Mouse (Mus musculus) cerebellum, postnatal 4 days (tissue): Measurements from ENCODE around the gene Rassf4.
"Not testable (repeated sequence)": the region's sequence is repeated elsewhere in the genome, so short reads cannot be mapped to it uniquely, and the experiment has no call there.

ENCODE experiments used
- DNase-seq, 2 experiments: peaks; one replicate each; pipeline ENCODE4 v3.0.0; 2022; ENCODE audit warnings: low spot score in 2 of 2, mixed read lengths in 1 of 2

The Rassf4 gene

GRCm38 (mm10) chr6:116636581-116637235, 37.0 kb downstream of the Rassf4 start:
- DNase-seq: no peak

DNA sequence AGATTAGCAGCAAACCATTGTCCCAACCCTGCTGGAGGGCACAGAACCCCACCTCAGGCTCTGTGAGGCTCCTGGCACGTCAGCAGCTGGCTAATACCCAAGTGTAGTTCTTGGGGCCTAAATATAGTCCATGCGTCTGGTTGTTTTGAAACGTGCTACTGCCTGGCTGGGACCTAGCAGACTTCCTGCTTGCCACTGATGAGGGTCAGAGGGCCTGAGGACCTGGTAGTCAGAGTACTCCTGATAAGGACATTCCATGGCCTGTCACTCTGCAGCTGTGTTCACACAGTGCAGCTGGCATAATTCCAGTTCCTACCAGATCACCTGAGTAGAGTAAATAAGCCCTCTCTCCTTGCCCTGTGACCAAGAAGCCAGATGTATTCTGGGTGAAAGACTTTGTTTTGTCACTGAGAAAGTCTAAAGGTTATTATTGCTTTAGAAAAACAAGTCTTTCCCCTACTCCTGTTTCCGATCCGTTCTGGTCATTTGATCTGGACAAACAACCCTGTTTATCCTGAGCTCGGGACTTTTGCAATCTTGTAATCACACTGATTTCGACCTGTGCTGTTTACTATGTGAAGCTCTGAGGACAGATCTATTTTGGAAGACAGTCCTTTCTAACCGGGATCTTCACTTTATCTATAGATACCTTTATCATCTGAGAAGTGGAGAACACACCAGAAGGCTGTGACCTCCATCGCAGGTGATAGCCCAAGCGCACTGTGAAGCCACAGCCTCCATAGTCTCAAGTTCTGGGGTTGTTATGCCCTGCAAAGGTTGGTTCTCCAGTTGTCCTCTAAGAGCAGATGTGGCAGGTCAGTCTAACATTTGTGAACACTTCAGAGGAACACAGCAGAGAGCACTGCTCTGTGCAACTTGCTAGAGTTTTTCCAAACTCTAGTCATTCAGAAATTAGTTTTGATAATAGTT, 38.2 kb downstream of the Rassf4 start:
- DNase-seq: no peak

DNA sequence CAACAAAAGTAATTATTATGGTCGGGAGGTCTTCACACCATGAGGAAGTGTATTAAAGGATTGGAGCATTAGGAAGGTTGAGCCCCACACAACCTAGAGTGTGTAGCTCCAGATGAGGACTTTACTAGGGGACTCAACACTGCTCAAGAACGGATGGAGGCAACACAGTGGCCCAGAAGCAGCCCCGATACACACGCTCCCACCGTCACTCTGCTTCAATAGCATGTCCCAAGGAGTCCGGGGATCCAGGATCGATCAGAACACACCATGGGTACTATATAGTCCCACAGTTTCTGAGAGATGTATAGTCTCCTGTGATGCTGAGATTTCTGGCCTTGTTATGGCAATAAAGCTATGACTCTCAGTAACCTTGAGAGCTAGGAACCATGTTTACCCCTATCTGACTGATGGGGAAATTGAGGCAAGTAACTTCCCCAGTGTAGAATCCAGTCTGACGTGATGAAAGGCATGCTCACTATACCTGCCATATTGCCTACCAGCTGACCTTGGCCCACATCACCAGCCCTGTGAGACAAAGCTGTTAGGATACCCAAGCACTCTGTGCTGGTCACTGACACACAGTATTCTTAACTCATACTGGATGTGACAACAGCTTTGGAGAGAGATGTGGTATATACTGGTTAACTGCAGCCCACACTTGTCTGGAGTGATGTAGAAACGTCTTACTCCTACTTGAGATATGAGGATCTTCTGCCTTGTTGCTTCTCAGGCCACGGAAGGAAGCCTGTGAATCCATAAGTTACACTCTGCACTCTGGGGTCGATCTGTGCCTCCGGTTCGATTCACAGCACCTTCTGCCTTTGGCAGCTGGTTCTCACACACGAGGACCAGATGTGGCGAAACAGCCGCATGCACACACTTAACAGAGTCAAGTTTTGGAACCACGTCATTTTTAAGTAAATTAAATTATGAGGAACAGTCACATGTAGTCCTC, 39.7 kb downstream of the Rassf4 start:
- DNase-seq: no peak

DNA sequence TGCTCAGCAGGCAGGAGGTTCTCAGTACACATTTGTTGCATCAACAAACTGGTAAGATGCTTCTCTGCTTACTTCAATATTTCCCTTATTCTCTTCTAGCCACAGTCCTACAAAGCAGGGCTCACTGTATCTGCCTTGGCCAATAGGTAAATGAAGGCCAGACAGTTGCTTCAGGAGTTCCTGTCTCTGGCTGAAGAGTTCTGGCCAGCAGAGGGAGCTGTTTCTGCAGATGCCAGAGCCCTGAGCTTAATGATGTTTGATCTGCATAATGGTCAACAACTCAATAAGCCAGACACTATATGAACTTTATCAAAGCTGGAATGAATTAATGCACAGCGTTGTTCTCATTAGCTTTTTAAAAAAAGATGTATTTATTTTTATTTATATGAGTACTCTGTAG, 41.6 kb downstream of the Rassf4 start:
- DNase-seq: peak in 1 of 2 experiments; percentile 75

DNA sequence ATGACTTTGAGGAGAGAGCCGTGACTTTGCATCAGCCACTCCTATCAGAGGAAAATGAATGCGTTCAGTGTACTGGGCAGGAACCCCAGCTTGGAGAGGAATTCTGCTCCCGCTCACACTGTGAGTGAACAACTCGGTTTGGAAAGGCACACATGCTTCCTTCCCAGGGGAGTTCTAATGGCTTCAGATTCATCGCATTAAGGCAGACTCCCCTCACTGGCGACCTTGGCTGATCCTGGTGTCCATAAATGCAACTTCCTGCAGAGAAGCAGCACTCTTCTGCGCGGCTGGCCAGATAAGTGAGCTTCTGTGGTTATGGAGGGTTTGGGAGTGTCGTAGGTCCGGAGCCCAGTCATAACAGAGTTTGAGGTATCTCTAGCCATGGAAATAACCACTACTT, 44.0 kb downstream of the Rassf4 start:
- DNase-seq: no peak

DNA sequence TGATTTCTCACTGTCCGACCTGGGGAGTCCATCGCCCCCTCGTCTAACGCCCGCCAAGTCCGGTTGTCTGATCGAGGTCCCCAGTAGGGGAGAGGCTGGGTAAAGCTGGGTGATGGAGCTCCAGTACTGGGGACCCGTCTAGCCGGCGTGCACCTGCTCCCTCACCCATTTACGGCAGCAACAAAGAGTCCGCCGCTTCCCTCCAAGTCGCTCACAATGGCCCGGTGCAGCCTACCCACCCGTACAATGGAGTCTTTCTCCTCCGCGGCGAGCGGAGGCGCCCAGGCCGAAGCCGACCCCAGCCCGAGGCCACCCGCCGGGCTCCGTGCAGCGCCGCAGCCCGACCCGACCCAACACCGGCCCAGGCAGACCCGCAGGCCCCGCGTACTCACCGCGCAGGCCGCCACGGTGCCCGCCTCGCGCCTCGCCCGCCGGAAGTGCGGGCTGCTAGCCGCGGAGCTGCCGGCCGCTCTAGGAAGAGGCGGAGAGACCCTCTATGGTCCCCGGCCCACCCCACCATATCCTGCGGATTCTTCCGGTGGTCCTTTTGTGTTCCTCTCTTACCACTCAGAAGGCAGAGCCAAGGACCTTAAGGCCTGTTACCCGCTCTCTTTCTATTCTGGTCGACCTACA, 45.1 kb downstream of the Rassf4 start, which contains the start of gene Zfp422:
Gene Zfp422, minus strand, starts transcription at position 461 of the 633 bp plus-strand sequence.
- peak; percentile 58 to 80 for DNase-seq

GRCm38 (mm10) chr6:116628095-116628494, 45.7 kb downstream of the Rassf4 start:
- DNase-seq: no peak

GRCm38 (mm10) chr6:116626417-116626816, 47.3 kb downstream of the Rassf4 start:
- not testable (repeated sequence) for DNase-seq

- no peak for DNase-seq
These were observed 52.3 kb downstream of the Rassf4 start for GRCm38 (mm10) chr6:116621318-116622023.

DNA sequence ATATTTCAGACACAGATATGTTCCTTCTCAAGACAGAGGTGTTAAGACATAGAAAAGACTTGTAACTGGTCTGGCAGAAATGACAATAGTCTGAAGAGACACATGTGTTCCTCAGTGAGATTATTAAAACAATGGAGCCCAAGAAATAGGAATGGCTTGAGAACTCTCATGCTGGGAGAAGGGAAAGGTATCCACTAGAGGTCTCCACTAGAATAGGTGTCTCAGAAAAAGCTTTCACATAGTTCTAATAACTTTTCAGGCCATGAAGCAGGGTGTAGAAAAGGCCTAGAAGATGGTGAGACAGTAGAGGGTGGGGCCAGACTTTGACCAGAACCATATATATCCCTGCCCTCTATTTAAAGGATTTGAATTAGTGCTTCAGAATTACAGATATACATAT, 55.7 kb downstream of the Rassf4 start:
- DNase-seq: no peak

DNA sequence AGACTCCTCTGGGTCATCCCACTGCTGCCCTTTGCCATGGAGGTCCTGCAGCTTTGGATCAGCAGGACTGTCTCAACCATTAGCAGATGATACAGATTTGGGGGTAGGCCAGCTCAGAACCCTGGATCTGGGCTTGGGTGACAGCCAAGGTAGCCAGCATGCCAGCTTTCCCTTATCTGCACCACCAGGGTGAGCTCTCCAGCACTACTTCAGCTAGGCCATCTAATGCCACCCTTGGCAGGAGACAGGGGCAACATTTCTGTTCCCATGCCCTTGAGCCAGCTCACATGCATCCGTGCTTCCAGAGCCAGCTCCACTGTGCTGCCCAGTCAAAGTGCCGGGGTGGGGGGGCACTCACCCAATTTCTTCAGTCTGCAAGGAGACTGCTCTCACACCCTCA, 58.0 kb downstream of the Rassf4 start:
- DNase-seq: no peak

DNA sequence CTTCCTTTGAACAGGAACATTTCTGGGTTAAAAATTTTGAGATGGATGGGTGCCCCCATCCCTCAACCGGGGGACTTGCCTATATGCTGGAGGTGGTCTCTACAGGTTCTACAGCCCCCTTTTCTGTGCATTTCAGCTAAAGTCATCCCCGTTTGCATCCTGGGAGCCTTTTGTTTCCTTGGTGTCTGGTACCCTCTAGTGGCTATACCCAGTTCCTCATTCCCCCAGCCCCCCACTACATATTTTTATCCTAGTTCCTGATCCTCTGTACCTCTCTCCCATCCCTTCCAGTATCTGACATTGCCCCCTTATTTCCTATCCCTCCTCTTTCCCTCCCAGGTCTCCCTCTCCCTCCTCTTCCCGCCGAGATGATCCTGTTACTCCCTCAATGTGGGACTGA, 66.5 kb downstream of the Rassf4 start:
- DNase-seq: no peak

DNA sequence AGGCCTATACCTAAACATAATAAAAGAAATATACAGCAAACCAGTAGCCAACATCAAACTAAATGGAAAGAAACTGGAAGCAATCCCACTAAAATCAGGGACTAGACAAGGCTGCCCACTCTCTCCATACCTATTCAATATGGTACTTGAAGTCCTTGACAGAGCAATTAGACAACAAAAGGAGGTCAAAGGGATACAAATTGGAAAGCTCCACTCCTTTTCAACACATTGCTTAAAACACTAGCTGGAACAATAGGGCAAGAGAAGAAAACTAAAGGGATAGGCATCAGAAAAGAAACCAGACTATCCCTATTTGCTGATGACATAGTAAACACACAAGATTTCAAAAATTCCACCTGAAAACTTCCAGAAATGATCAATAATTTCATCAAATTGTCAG, 72.8 kb downstream of the Rassf4 start:
- DNase-seq: not testable (repeated sequence)

GRCm38 (mm10) chr6:116584095-116584494, 89.7 kb downstream of the Rassf4 start, which contains the start of gene Olfr215:
Gene Olfr215 (minus strand): TSS chr6:116584195.
- no peak for DNase-seq
